Mouse (Mus musculus) macrophage (primary cell): ENCODE data around the gene Dlg2. TPM values are rescaled to one million over a fixed set of nuclear protein-coding genes. Genes with fewer than 3 reads are reported as not detected.

Source experiments
- H3K27ac ChIP-seq: fragments of 350-480 bp; formaldehyde crosslinking; 2 replicates; pipeline ENCODE4 v1.9.0; 2021
- H3K36me3 ChIP-seq: fragments of 350-480 bp; formaldehyde crosslinking; 2 replicates; pipeline ENCODE4 v1.9.0; 2021; ENCODE audit errors: inconsistent target
- H3K4me3 ChIP-seq: fragments of 350-480 bp; formaldehyde crosslinking; 2 replicates; pipeline ENCODE4 v1.9.0; 2021; ENCODE audit errors: inconsistent target
- H3K79me2 ChIP-seq: fragments of 350-480 bp; formaldehyde crosslinking; 2 replicates; pipeline ENCODE4 v1.9.0; 2021; ENCODE audit errors: inconsistent target
- WGBS: methylation state at CpG from one replicate; pipeline ENCODE4 v1.1.7; 2026; ENCODE audit warnings: inconsistent platforms; ENCODE audit not compliant: missing documents; 5-methylcytosine and 5-hydroxymethylcytosine counted together
- polyA plus RNA-seq: library from polyadenylated mRNA; stranded (reverse); fragments of 250-400 nt; gene quantifications from 3 replicates; pipeline ENCODE4 v1.2.4, GENCODE M21; 2018; ENCODE audit warnings: inconsistent platforms

The Dlg2 gene
- polyA plus RNA-seq, 1 experiment from 2014 or later: 0.13 TPM

DNA sequence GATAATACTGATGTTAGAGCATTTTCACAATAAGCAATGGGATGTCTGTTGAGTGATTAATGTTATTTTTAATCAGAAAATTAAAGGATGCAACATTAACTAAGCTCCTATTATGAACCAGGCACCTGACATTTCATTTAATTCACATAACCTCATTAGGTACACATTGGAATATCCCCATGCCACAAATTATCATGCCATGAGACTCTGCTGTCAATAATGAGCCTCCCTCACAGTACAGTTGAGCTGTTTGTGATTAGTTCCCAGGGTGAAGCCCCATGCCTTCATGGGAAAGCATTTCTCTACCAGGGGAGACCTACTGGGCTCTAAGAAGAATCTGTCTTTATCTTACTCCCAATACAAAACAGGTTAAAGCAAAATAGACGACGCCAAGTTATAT lies 697.1 kb downstream of the Dlg2 start:
- H3K4me3 ChIP-seq: no peak overlapping the region
- no peaks in the 10 kb centered on the region for H3K79me2 ChIP-seq
- no peak overlapping the region for H3K27ac ChIP-seq
- H3K36me3 ChIP-seq: no peaks in the 10 kb centered on the region
- 96% methylated on average over 2 of the region's 2 CpGs for WGBS

- 93% methylated on average over 2 of the region's 2 CpGs for WGBS
- Histone ChIP-seq H3K4me3 (no peak overlapping the region), H3K79me2 (no peaks in the 10 kb centered on the region), H3K36me3 (no peaks in the 10 kb centered on the region), H3K27ac (no peak overlapping the region)
Measured at GRCm38 (mm10) chr7:91188211-91188610, 711.7 kb downstream of the Dlg2 start.

- Histone ChIP-seq H3K27ac (no peak overlapping the region), H3K36me3 (no peaks in the 10 kb centered on the region), H3K4me3 (no peak overlapping the region), H3K79me2 (no peaks in the 10 kb centered on the region)
- 88% methylated on average over 1 of the region's 1 CpGs for WGBS
Measured at GRCm38 (mm10) chr7:91199372-91199771, 722.9 kb downstream of the Dlg2 start.

DNA sequence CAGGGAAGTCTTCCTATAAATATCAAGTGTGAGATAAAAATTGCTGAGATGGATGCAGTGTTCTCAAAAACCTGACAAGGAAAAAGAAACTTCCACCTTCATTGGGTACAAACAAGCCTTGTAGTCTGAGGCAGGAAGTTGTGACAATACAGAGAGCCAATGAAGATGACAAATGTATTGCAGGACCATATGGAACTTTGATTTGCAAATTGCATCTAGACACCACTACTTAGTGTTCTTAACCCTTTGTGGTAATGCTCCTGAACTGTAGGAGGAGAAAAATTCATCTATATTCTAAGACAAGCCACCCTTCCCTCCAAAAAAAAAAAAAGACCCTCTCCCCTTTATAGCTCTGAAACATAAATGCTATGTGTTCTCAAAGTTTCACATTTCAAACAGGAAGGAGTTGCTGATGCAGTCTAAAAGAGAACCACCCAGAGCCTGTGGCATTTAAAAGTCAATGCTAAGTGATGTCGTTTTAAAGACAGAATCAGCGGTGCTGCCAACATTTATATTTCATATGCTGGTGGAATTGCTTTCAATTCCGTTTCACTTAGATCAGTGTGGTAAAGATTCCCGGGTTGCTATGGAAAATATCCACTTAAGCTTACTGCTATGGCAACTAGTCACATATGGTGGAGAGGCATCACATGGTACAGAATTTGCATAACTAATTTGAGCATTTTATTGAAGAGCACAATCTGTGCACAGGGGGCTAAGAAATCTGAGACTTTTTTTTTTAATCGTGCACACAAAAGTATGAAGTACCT lies 731.8 kb downstream of the Dlg2 start:
- Histone ChIP-seq H3K4me3 (no peak overlapping the region), H3K79me2 (no peaks in the 10 kb centered on the region), H3K27ac (no peak overlapping the region), H3K36me3 (no peaks in the 10 kb centered on the region)
- WGBS: 89% methylated on average over 5 of the region's 5 CpGs

GRCm38 (mm10) chr7:91208973-91209372 lies 732.5 kb downstream of the Dlg2 start:
- 72% methylated on average over 6 of the region's 6 CpGs for WGBS
- Histone ChIP-seq H3K27ac (no peak overlapping the region), H3K79me2 (no peaks in the 10 kb centered on the region), H3K4me3 (no peak overlapping the region), H3K36me3 (no peaks in the 10 kb centered on the region)

GRCm38 (mm10) chr7:91212236-91212635 lies 735.8 kb downstream of the Dlg2 start:
- Histone ChIP-seq H3K79me2 (no peaks in the 10 kb centered on the region), H3K4me3 (no peak overlapping the region), H3K36me3 (no peaks in the 10 kb centered on the region), H3K27ac (no peak overlapping the region)
- 100% methylated on average over 1 of the region's 1 CpGs for WGBS

- Histone ChIP-seq H3K4me3 (no peak overlapping the region), H3K79me2 (no peaks in the 10 kb centered on the region)
- WGBS: 77% methylated on average over 1 of the region's 1 CpGs
Measured at GRCm38 (mm10) chr7:91214921-91215320, 738.4 kb downstream of the Dlg2 start.

DNA sequence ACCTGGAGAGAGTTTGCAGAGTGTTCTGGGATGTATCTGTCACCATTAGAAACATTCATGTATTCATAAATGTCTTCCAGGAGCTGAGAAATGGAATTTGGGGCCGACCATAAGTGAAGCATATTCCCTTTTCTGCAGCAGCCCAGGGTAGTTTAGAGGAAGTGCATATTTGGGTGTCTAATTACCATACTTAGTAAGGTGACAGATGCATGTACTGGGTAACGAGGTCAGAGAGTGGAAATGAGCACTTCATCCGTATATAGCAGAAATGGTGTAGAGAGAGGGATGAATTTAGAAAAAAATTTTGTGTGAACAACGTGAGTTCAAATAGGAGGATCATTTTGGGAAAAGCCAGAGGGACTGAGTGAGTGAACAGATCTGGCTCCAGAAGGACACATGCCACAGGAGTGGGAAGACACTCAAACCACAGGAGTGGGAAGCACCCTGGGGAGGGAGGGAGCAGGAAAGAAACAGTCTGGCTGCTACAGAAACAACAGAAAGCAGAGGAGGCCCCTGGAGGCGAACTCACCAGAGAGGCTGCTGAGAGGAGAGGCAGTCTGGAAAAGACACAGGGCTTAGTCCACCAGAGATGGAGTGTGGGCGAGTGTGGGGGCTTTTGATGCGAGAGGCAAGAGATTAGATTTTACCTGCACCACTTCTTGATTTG lies 742.0 kb downstream of the Dlg2 start:
- no peaks in the 10 kb centered on the region for H3K79me2 ChIP-seq
- WGBS: 54% methylated on average over 7 of the region's 7 CpGs
- H3K27ac ChIP-seq: no peak overlapping the region
- no peak overlapping the region for H3K4me3 ChIP-seq
- no peaks in the 10 kb centered on the region for H3K36me3 ChIP-seq

More at GRCm38 (mm10) chr7:91214921-91215320, 738.4 kb downstream of the Dlg2 start:
- no peaks in the 10 kb centered on the region for H3K36me3 ChIP-seq
- no peak overlapping the region for H3K27ac ChIP-seq

GRCm38 (mm10) chr7:91226442-91226841 lies 750.0 kb downstream of the Dlg2 start:
- no peaks in the 10 kb centered on the region for H3K79me2 ChIP-seq
- no peak overlapping the region for H3K4me3 ChIP-seq
- no peaks in the 10 kb centered on the region for H3K36me3 ChIP-seq
- H3K27ac ChIP-seq: no peak overlapping the region
- WGBS: 0% methylated on average over 5 of the region's 5 CpGs

- Histone ChIP-seq H3K36me3 (no peaks in the 10 kb centered on the region), H3K4me3 (no peak overlapping the region), H3K27ac (no peak overlapping the region), H3K79me2 (no peaks in the 10 kb centered on the region)
- WGBS: 65% methylated on average over 4 of the region's 4 CpGs
Measured at GRCm38 (mm10) chr7:91241718-91242117, 765.2 kb downstream of the Dlg2 start.

DNA sequence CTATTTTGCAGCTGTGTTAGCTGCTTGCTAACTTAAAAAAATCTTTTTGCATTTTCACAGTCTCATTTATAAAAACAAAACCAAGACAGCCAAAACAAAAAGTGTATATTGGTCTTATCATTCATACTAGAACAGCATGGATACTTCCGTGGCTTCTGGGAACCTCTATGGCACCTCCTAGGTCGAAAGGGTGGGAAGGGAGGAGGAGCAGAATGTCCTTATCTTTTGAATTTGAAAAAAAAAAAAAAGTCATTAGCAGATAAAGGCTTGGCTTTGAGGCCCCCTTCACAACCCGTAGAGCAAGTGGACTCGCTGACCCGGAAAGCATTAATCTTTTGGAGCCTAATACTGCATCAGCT lies 785.2 kb downstream of the Dlg2 start:
- Histone ChIP-seq H3K79me2 (no peaks in the 10 kb centered on the region), H3K36me3 (no peaks in the 10 kb centered on the region), H3K27ac (no peak overlapping the region), H3K4me3 (no peak overlapping the region)
- 0% methylated on average over 4 of the region's 5 CpGs for WGBS

DNA sequence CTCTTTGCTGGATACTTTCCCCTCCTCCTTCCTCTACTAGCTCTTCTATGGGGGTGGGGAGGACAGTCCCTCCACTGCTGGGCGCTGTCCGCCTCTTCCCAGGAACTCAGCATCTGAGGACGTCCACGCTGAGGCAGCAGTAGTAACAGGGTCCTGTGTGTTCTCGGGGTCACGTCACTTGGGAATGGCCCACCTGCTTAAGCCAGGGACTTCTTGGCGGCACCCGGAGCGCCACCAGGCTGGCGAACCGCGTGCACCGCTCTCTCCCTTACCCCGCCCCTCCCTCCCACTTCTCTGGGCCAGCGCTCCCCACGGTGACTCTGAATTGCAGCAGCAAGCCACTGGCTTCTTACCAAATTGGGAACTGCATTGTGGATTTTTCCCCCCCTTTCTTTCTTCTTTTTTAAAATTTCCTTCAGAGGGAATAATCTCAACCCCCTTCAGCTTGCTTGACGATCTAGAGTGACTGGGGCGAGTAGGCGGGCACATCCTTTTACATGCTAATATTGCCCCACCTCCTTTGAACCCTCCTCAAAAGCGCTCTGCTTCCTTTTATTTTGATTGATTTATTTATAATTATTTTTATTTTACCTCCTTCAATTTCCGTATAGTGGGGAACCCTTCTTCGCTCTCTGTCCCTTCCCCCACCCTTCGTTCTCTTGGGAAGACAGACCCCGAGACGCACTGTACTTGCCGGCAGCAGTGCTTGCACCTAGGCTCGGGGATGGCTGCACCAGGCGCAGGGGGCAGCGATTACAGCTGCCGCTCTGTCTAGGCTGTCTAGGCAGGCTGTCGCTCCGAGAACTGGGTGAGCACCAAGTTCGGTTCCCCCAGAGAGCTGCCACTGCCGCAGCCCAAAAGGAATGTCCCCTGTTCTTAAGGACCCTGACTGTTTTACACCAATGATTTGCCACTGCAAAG lies 785.8 kb downstream of the Dlg2 start:
- Histone ChIP-seq H3K4me3 (no peak overlapping the region), H3K79me2 (no peaks in the 10 kb centered on the region), H3K36me3 (no peaks in the 10 kb centered on the region), H3K27ac (no peak overlapping the region)
- WGBS: 4% methylated on average over 34 of the region's 34 CpGs

GRCm38 (mm10) chr7:91262998-91263397 lies 786.5 kb downstream of the Dlg2 start:
- WGBS: 12% methylated on average over 9 of the region's 9 CpGs
- Histone ChIP-seq H3K27ac (no peak overlapping the region), H3K79me2 (no peaks in the 10 kb centered on the region), H3K36me3 (no peaks in the 10 kb centered on the region), H3K4me3 (no peak overlapping the region)

- 50% methylated on average over 1 of the region's 1 CpGs for WGBS
- Histone ChIP-seq H3K79me2 (no peaks in the 10 kb centered on the region), H3K36me3 (no peaks in the 10 kb centered on the region), H3K4me3 (no peak overlapping the region), H3K27ac (no peak overlapping the region)
Measured at GRCm38 (mm10) chr7:91267764-91268163, 791.3 kb downstream of the Dlg2 start.

DNA sequence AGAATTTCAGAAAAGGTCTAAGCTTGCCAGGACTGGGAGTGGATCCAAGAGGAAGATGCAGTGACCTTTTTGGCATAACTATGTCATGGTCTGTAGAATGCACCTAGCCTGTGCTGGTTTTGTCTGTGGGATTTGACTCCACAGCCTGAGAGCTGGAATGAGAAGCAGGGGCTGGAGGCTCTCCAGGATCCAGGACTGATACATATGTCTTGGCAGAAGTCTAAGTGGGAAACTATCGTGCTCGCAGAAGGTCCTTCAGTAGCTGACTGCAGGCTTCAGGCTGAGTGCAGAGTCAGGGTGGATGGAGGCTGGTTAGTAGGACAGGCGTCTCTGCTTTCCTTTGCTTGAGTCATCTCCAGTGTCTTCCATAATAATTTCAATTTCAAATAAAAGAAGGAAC lies 807.7 kb downstream of the Dlg2 start:
- Histone ChIP-seq H3K79me2 (no peaks in the 10 kb centered on the region), H3K4me3 (no peak overlapping the region), H3K36me3 (no peaks in the 10 kb centered on the region), H3K27ac (no peak overlapping the region)
- 87% methylated on average over 3 of the region's 3 CpGs for WGBS
